Mouse (Mus musculus) midbrain, embryonic 12.5 days (tissue): ENCODE results near the gene Grk4. TPM values are rescaled to one million over a fixed set of nuclear protein-coding genes. Genes with fewer than 3 reads are reported as not detected.

Experiments
- ATAC-seq: fragments of 200-750 bp; cut with Nextera tagmentation; 2 replicates; pipeline ENCODE4 v1.8.0; 2017; ENCODE audit warnings: low read depth, moderate TSS enrichment, moderate library complexity; ENCODE audit not compliant: low FRiP score
- H3K27ac ChIP-seq: fragments of 300-500 bp; sonication (generic); replicated peaks from 2 replicates; pipeline ENCODE4 v1.5.1; 2016; ENCODE audit warnings: mild to moderate bottlenecking
- H3K27me3 ChIP-seq: fragments of 300-500 bp; sonication (generic); 2 replicates; pipeline ENCODE4 v1.6.1; 2016; ENCODE audit warnings: mild to moderate bottlenecking
- H3K36me3 ChIP-seq: fragments of 300-500 bp; sonication (generic); 2 replicates; pipeline ENCODE4 v1.6.1; 2016
- H3K4me1 ChIP-seq: fragments of 300-500 bp; sonication (generic); 2 replicates; pipeline ENCODE4 v1.6.1; 2016
- H3K4me2 ChIP-seq: fragments of 300-500 bp; sonication (generic); replicated peaks from 2 replicates; pipeline ENCODE4 v1.6.1; 2016; ENCODE audit warnings: mild to moderate bottlenecking, moderate library complexity
- H3K4me3 ChIP-seq: fragments of 300-500 bp; sonication (generic); 2 replicates; pipeline ENCODE4 v1.5.1; 2016; ENCODE audit warnings: mild to moderate bottlenecking
- H3K9ac ChIP-seq: fragments of 300-500 bp; sonication (generic); replicated peaks from 2 replicates; pipeline ENCODE4 v1.6.1; 2016; ENCODE audit warnings: mild to moderate bottlenecking, moderate library complexity
- H3K9me3 ChIP-seq: fragments of 300-500 bp; sonication (generic); 2 replicates; pipeline ENCODE4 v1.6.1; 2016; ENCODE audit warnings: mild to moderate bottlenecking
- WGBS: fragments of 180-500 bp; shearing (Covaris S2); methylation state at CpG from one replicate; pipeline ENCODE4 v1.1.7; 2016; 5-methylcytosine and 5-hydroxymethylcytosine counted together
- polyA plus RNA-seq: library from polyadenylated mRNA; unstranded; fragments of >200 nt; fragmentation: Nextera tagmentation; extraction: Ambion mirVana; gene quantifications from 2 replicates; pipeline ENCODE4 v1.2.1, GENCODE M21; 2016

Grk4 gene
- 2.5 and 3.5 TPM in 2 replicates for polyA plus RNA-seq

- H3K27ac ChIP-seq: peak within 1 kb of the TSS; percentile 72
- peak within 1 kb of the TSS; percentile 64 for H3K4me2 ChIP-seq
- WGBS: under 1% methylated on average over 60 of the region's 60 CpGs
- H3K27me3 ChIP-seq: no peaks in the 10 kb centered on the region
- H3K4me1 ChIP-seq: peaks cover 8% of the 10 kb centered on the region
- peaks cover 23% of the 10 kb centered on the region for H3K36me3 ChIP-seq
- peak; percentile 100 for ATAC-seq
- H3K4me3 ChIP-seq: peak within 1 kb of the TSS; percentile 70
- peak within 1 kb of the TSS; percentile 72 for H3K9ac ChIP-seq
- no peaks in the 10 kb centered on the region for H3K9me3 ChIP-seq
These were observed at the start of gene Grk4, which contains the start of gene Nop14 for GRCm38 (mm10) chr5:34659686-34660590. Gene Grk4 (plus strand): TSS chr5:34660379. Gene Nop14 (minus strand): TSS chr5:34660148.

- H3K27ac ChIP-seq: no peak overlapping the region
- H3K4me2 ChIP-seq: no peak overlapping the region
- no peak overlapping the region for H3K4me3 ChIP-seq
- peaks cover 12% of the 10 kb centered on the region for H3K4me1 ChIP-seq
- no peak overlapping the region for H3K9ac ChIP-seq
- H3K9me3 ChIP-seq: no peaks in the 10 kb centered on the region
- no peak for ATAC-seq
- H3K27me3 ChIP-seq: 0 out of 2 replicates have a peak, but pooled peaks cover 3% of the 10 kb centered on the region
- 98% methylated on average over 2 of the region's 2 CpGs for WGBS
- peaks cover 77% of the 10 kb centered on the region for H3K36me3 ChIP-seq
These were observed 27.2 kb upstream of the Grk4 start for GRCm38 (mm10) chr5:34632996-34633395.

- Histone ChIP-seq H3K4me2 (no peak overlapping the region), H3K9me3 (no peaks in the 10 kb centered on the region), H3K27me3 (0 out of 2 replicates have a peak, but pooled peaks cover 3% of the 10 kb centered on the region), H3K4me3 (no peak overlapping the region), H3K36me3 (peaks cover 77% of the 10 kb centered on the region), H3K27ac (no peak overlapping the region), H3K9ac (no peak overlapping the region), H3K4me1 (peaks cover 12% of the 10 kb centered on the region)
- whole genome bisulfite sequencing: 84% methylated on average over 4 of the region's 4 CpGs
- ATAC-seq: no peak
These were observed 26.5 kb upstream of the Grk4 start for GRCm38 (mm10) chr5:34633641-34634040.

GRCm38 (mm10) chr5:34634746-34635400, 25.3 kb upstream of the Grk4 start:
- Histone ChIP-seq H3K9me3 (no peaks in the 10 kb centered on the region), H3K4me1 (peaks cover 12% of the 10 kb centered on the region), H3K4me3 (no peak overlapping the region), H3K27me3 (0 out of 2 replicates have a peak, but pooled peaks cover 3% of the 10 kb centered on the region), H3K36me3 (peaks cover 77% of the 10 kb centered on the region), H3K27ac (no peak overlapping the region), H3K4me2 (no peak overlapping the region), H3K9ac (no peak overlapping the region)
- WGBS: 88% methylated on average over 13 of the region's 13 CpGs
- no peak for ATAC-seq

- H3K4me2 ChIP-seq: peak overlapping the region; percentile 91
- H3K9ac ChIP-seq: 0 out of 2 replicates have a peak overlapping the region, but pooled peaks have one; percentile 4
- no peak overlapping the region for H3K27ac ChIP-seq
- H3K4me3 ChIP-seq: peak overlapping the region; percentile 58; the same call in 1 of the 2 replicates
- no peak for ATAC-seq
- H3K36me3 ChIP-seq: peaks cover 77% of the 10 kb centered on the region
- 0 out of 2 replicates have a peak, but pooled peaks cover 3% of the 10 kb centered on the region for H3K27me3 ChIP-seq
- H3K9me3 ChIP-seq: no peaks in the 10 kb centered on the region
- 66% methylated on average over 10 of the region's 10 CpGs for WGBS
- H3K4me1 ChIP-seq: peaks cover 12% of the 10 kb centered on the region
These were observed 24.4 kb upstream of the Grk4 start for GRCm38 (mm10) chr5:34635665-34636192.

GRCm38 (mm10) chr5:34636481-34637287, 23.5 kb upstream of the Grk4 start, which contains the start of gene Mfsd10:
Gene Mfsd10 (minus strand): TSS chr5:34637212.
- WGBS: under 1% methylated on average over 48 of the region's 48 CpGs
- peak; percentile 88 for ATAC-seq
- Histone ChIP-seq H3K4me3 (peak within 1 kb of the TSS; percentile 58), H3K9me3 (no peaks in the 10 kb centered on the region), H3K27ac (peak within 1 kb of the TSS; percentile 79), H3K4me2 (peak within 1 kb of the TSS; percentile 91), H3K4me1 (peaks cover 12% of the 10 kb centered on the region), H3K27me3 (0 out of 2 replicates have a peak, but pooled peaks cover 3% of the 10 kb centered on the region), H3K36me3 (peaks cover 77% of the 10 kb centered on the region), H3K9ac (peak within 1 kb of the TSS; percentile 74)

- H3K9ac ChIP-seq: no peak overlapping the region
- no peaks in the 10 kb centered on the region for H3K9me3 ChIP-seq
- H3K27ac ChIP-seq: no peak overlapping the region
- peaks cover 71% of the 10 kb centered on the region for H3K36me3 ChIP-seq
- 0 out of 2 replicates have a peak, but pooled peaks cover 3% of the 10 kb centered on the region for H3K27me3 ChIP-seq
- WGBS: 80% methylated on average over 7 of the region's 7 CpGs
- ATAC-seq: no peak
- peaks cover 12% of the 10 kb centered on the region for H3K4me1 ChIP-seq
- H3K4me3 ChIP-seq: peak overlapping the region; percentile 58; the same call in 1 of the 2 replicates
- peak overlapping the region; percentile 91 for H3K4me2 ChIP-seq
These were observed 22.5 kb upstream of the Grk4 start for GRCm38 (mm10) chr5:34637591-34638156.

- Histone ChIP-seq H3K9ac (no peak overlapping the region), H3K4me3 (no peak overlapping the region), H3K4me1 (peaks cover 5% of the 10 kb centered on the region; the same call in 1 of the 2 replicates), H3K4me2 (no peak overlapping the region), H3K27ac (no peak overlapping the region), H3K9me3 (no peaks in the 10 kb centered on the region), H3K36me3 (peaks cover 89% of the 10 kb centered on the region), H3K27me3 (0 out of 2 replicates have a peak, but pooled peaks cover 3% of the 10 kb centered on the region)
- no peak for ATAC-seq
- WGBS: 82% methylated on average over 3 of the region's 3 CpGs
These were observed 18.2 kb upstream of the Grk4 start for GRCm38 (mm10) chr5:34641991-34642390.

- no peak for ATAC-seq
- WGBS: 75% methylated on average over 5 of the region's 5 CpGs
- Histone ChIP-seq H3K9me3 (no peaks in the 10 kb centered on the region), H3K9ac (no peak overlapping the region), H3K27ac (no peak overlapping the region), H3K4me3 (no peak overlapping the region), H3K36me3 (peaks cover 94% of the 10 kb centered on the region), H3K4me1 (no peaks in the 10 kb centered on the region), H3K4me2 (no peak overlapping the region), H3K27me3 (no peaks in the 10 kb centered on the region)
These were observed 17.2 kb upstream of the Grk4 start for GRCm38 (mm10) chr5:34642932-34643331.

- Histone ChIP-seq H3K4me1 (no peaks in the 10 kb centered on the region), H3K4me2 (no peak overlapping the region), H3K27me3 (no peaks in the 10 kb centered on the region), H3K27ac (no peak overlapping the region), H3K4me3 (no peak overlapping the region), H3K9ac (no peak overlapping the region), H3K9me3 (no peaks in the 10 kb centered on the region), H3K36me3 (peaks cover 100% of the 10 kb centered on the region)
- ATAC-seq: no peak
- 51% methylated on average over 4 of the region's 4 CpGs for WGBS
These were observed 12.6 kb upstream of the Grk4 start for GRCm38 (mm10) chr5:34647581-34647980.

GRCm38 (mm10) chr5:34652961-34653360, 7.2 kb upstream of the Grk4 start:
- H3K4me3 ChIP-seq: no peak overlapping the region
- H3K9me3 ChIP-seq: no peaks in the 10 kb centered on the region
- H3K4me2 ChIP-seq: no peak overlapping the region
- H3K27ac ChIP-seq: no peak overlapping the region
- no peak overlapping the region for H3K9ac ChIP-seq
- H3K4me1 ChIP-seq: no peaks in the 10 kb centered on the region
- ATAC-seq: no peak
- H3K36me3 ChIP-seq: peaks cover 93% of the 10 kb centered on the region
- no peaks in the 10 kb centered on the region for H3K27me3 ChIP-seq
- 91% methylated on average over 5 of the region's 5 CpGs for WGBS
